Mouse (Mus musculus): ENCODE measurements around the gene Ccdc186. TPM values are rescaled to one million over a fixed set of nuclear protein-coding genes. Genes with fewer than 3 reads are reported as not detected.
"Not testable (repeated sequence)": the region's sequence is repeated elsewhere in the genome, so short reads cannot be mapped to it uniquely, and the experiment has no call there.

The Ccdc186 gene
- polyA plus RNA-seq, 1 experiment from 2014 or later: 25.4 TPM

DNA sequence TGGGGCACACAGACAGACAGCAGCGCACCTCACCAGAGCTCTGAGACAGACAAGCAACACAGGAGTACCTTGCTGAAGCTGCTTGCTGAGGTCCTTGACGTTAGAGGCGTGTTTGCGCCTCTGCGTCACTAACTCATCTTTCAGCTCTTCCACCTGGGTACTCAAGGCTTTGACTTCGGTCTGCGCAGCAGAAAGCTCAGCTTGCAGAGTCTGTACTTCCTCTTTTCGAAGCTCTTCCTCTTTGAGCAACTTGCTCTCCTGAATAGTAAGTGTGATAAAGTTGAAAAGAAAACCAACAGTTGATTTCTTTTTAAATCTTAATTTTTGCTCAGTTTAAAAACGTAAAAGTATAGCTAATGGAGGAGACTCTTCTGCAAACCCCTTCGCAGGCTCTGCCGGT lies 24.6 kb downstream of the Ccdc186 start:
- Histone ChIP-seq H3K4me1 (ENCODE audit: control insufficient read depth, insufficient read depth, low read length) (no peaks in the 10 kb centered on the region), H3K27me3 (ENCODE audit: control insufficient read depth, insufficient read depth, low read length) (no peaks in the 10 kb centered on the region), H3K36me3 (ENCODE audit: control insufficient read depth, insufficient read depth, low read length) (peaks cover 74% of the 10 kb centered on the region), H3K4me2 (replicated peaks; ENCODE audit: low read depth, low read length) (no peak overlapping the region), H3K9ac (replicated peaks; ENCODE audit: low read depth, low read length) (no peak overlapping the region), H3K4me3 (ENCODE audit: low read depth, low read length) (no peak overlapping the region), H3K27ac (ENCODE audit: low read length) (no peak overlapping the region), H3K9me3 (ENCODE audit: control insufficient read depth, low read depth, low read length) (no peaks in the 10 kb centered on the region)
- 91% methylated on average over 11 of the region's 11 CpGs for WGBS
- ATAC-seq (ENCODE audit: insufficient number of reproducible peaks, insufficient read depth, low FRiP score, low read depth): no peak

GRCm38 (mm10) chr19:56788952-56789351 lies 33.0 kb downstream of the Ccdc186 start:
- Histone ChIP-seq H3K36me3 (ENCODE audit: control insufficient read depth, insufficient read depth, low read length) (peaks cover 42% of the 10 kb centered on the region), H3K4me2 (replicated peaks; ENCODE audit: low read depth, low read length) (no peak overlapping the region), H3K9me3 (ENCODE audit: control insufficient read depth, low read depth, low read length) (no peaks in the 10 kb centered on the region), H3K4me3 (ENCODE audit: low read depth, low read length) (no peak overlapping the region), H3K27me3 (ENCODE audit: control insufficient read depth, insufficient read depth, low read length) (no peaks in the 10 kb centered on the region), H3K27ac (ENCODE audit: low read length) (no peak overlapping the region), H3K4me1 (ENCODE audit: control insufficient read depth, insufficient read depth, low read length) (no peaks in the 10 kb centered on the region), H3K9ac (replicated peaks; ENCODE audit: low read depth, low read length) (no peak overlapping the region)
- 93% methylated on average over 5 of the region's 5 CpGs for WGBS
- ATAC-seq (ENCODE audit: insufficient number of reproducible peaks, insufficient read depth, low FRiP score, low read depth): no peak

DNA sequence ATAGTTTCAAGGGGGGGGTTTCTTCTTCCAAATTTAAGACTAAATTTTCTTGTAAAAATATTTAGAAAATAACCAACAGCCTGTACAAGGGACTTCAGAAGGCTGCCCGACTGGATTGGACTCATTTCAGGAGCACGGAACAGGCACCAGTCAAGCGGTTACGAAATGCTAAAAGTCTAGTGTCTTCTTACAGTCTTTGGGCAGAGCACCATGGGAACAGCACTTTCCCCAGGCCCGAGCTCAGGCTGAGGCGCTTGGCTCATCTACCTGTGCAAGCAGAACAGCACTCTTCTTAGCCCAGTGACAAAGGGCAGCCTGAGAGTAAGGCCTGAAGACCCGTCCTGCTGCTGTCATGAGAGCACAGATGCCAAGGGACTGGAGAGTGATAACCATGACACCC lies 34.1 kb downstream of the Ccdc186 start:
- H3K36me3 ChIP-seq (ENCODE audit: control insufficient read depth, insufficient read depth, low read length): peaks cover 36% of the 10 kb centered on the region
- no peak overlapping the region for H3K9ac ChIP-seq (replicated peaks; ENCODE audit: low read depth, low read length)
- ATAC-seq (ENCODE audit: insufficient number of reproducible peaks, insufficient read depth, low FRiP score, low read depth): no peak
- no peaks in the 10 kb centered on the region for H3K4me1 ChIP-seq (ENCODE audit: control insufficient read depth, insufficient read depth, low read length)
- H3K9me3 ChIP-seq (ENCODE audit: control insufficient read depth, low read depth, low read length): no peaks in the 10 kb centered on the region
- no peak overlapping the region for H3K4me2 ChIP-seq (replicated peaks; ENCODE audit: low read depth, low read length)
- WGBS: 83% methylated on average over 7 of the region's 7 CpGs
- no peak overlapping the region for H3K4me3 ChIP-seq (ENCODE audit: low read depth, low read length)
- no peak overlapping the region for H3K27ac ChIP-seq (ENCODE audit: low read length)
- H3K27me3 ChIP-seq (ENCODE audit: control insufficient read depth, insufficient read depth, low read length): no peaks in the 10 kb centered on the region

DNA sequence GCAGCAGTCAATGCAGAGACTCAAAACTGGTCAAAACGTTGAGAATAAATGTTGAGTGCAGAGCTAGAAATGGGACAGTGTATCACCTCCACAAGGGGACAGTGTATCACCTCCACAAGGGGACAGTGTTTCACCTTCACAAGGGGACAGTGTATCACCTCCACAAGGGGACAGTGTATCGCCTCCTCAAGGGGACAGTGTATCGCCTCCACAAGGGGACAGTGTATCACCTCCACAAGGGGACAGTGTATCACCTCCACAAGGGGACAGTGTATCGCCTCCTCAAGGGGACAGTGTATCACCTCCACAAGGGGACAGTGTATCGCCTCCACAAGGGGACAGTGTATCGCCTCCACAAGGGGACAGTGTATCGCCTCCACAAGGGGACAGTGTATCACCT lies 43.5 kb downstream of the Ccdc186 start:
- not testable (repeated sequence) for H3K4me3 ChIP-seq (ENCODE audit: low read depth, low read length); ATAC-seq (ENCODE audit: insufficient number of reproducible peaks, insufficient read depth, low FRiP score, low read depth); H3K9ac ChIP-seq (replicated peaks; ENCODE audit: low read depth, low read length); H3K9me3 ChIP-seq (ENCODE audit: control insufficient read depth, low read depth, low read length); H3K4me1 ChIP-seq (ENCODE audit: control insufficient read depth, insufficient read depth, low read length); H3K27ac ChIP-seq (ENCODE audit: low read length); H3K27me3 ChIP-seq (ENCODE audit: control insufficient read depth, insufficient read depth, low read length); H3K4me2 ChIP-seq (replicated peaks; ENCODE audit: low read depth, low read length); H3K36me3 ChIP-seq (ENCODE audit: control insufficient read depth, insufficient read depth, low read length)
- WGBS: 93% methylated on average over 7 of the region's 7 CpGs

DNA sequence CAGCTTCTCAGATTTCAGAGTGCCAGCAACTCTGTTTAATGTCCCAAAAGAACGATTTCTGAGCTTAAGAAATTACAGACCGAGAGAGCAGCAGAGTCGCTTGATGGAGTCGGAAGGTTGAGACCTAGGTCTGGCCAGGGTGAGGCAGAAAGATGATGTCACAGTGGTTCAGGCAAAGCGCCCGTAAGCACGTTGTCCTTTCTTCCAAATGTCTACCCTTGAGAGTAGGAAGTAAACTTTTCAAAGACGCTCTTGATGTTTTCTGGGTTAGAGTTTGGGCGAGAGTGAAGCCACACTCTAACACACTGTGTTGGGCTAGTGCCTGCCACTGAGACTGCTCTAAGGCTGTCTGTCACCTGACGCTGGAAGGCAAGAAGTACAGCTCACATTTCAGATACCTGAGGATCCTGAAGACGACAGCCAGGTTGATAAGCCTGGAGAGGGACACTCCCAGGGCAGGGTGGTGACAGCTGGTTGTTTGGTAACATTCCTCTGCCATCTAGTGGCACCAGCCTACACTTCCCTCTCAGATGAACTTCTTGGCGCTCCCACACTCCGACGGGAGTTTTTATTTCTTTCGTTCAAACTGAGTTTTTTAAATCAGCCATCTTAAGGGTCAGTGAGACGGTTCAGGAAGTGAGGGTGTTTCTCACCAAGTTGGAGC lies 45.1 kb downstream of the Ccdc186 start:
- no peak overlapping the region for H3K4me3 ChIP-seq (ENCODE audit: low read depth, low read length)
- no peaks in the 10 kb centered on the region for H3K9me3 ChIP-seq (ENCODE audit: control insufficient read depth, low read depth, low read length)
- H3K36me3 ChIP-seq (ENCODE audit: control insufficient read depth, insufficient read depth, low read length): no peaks in the 10 kb centered on the region
- H3K27ac ChIP-seq (ENCODE audit: low read length): no peak overlapping the region
- peak overlapping the region; percentile 46; the same call in 1 of the 2 replicates for H3K4me2 ChIP-seq (replicated peaks; ENCODE audit: low read depth, low read length)
- H3K4me1 ChIP-seq (ENCODE audit: control insufficient read depth, insufficient read depth, low read length): no peaks in the 10 kb centered on the region; the same call in 1 of the 2 replicates
- 20% methylated on average over 16 of the region's 16 CpGs for WGBS
- H3K9ac ChIP-seq (replicated peaks; ENCODE audit: low read depth, low read length): no peak overlapping the region
- ATAC-seq (ENCODE audit: insufficient number of reproducible peaks, insufficient read depth, low FRiP score, low read depth): no peak; the same call in 1 of the 2 replicates
- H3K27me3 ChIP-seq (ENCODE audit: control insufficient read depth, insufficient read depth, low read length): no peaks in the 10 kb centered on the region

- Histone ChIP-seq H3K27me3 (ENCODE audit: control insufficient read depth, insufficient read depth, low read length) (no peaks in the 10 kb centered on the region), H3K4me2 (replicated peaks; ENCODE audit: low read depth, low read length) (peak overlapping the region; percentile 46), H3K9me3 (ENCODE audit: control insufficient read depth, low read depth, low read length) (no peaks in the 10 kb centered on the region), H3K36me3 (ENCODE audit: control insufficient read depth, insufficient read depth, low read length) (no peaks in the 10 kb centered on the region), H3K4me3 (ENCODE audit: low read depth, low read length) (peak overlapping the region; percentile 24), H3K27ac (ENCODE audit: low read length) (no peak overlapping the region), H3K9ac (replicated peaks; ENCODE audit: low read depth, low read length) (no peak overlapping the region; the same call in 1 of the 2 replicates), H3K4me1 (ENCODE audit: control insufficient read depth, insufficient read depth, low read length) (no peaks in the 10 kb centered on the region; the same call in 1 of the 2 replicates)
- ATAC-seq (ENCODE audit: insufficient number of reproducible peaks, insufficient read depth, low FRiP score, low read depth): peak; percentile 12; the same call in 1 of the 2 replicates
- WGBS: 3% methylated on average over 18 of the region's 18 CpGs
Observed at GRCm38 (mm10) chr19:56775893-56776718, 45.9 kb downstream of the Ccdc186 start.

DNA sequence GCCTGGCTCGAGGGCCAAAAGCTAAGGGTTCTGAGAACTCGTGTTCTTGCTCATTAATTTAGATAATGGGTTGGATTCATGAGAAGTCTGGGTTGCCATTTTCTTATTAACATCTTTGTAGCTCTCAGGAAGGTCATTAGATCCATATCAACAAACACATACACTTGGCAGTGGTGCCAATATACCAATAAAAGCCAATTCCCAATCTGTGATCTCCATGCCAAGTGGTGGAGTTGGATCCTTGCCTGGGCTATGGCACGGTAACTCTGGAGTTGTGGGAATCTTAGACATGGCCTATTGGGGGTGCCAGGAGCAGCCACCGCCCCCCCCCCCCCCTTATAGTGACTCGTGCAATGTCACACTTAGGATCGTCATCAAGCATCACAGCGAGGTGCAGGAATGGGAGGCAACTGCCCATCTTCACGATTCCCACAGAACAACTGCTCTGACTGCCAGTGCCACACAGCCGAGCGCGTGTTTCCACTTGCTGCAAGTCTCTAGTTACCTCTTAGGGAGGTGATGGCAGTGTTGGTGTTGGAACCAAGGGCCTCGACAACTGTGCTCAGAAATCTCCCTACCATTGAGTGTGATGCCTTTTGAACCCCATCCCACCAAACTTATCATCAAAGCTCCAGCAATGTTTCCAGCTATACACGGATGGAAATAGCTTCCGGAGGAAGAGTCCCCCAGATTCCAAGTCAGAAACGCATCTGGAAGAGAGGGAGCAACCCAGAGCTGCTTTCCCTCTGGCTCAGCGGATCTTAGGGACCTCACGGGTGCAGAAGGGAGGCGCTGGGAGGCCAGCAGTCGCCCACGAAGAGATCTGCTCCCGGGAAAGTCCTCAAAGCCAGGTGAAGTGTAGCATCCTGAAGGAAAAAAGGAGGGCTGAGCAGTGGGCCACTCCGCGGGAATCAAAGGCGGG lies 46.8 kb downstream of the Ccdc186 start:
- Histone ChIP-seq H3K27me3 (ENCODE audit: control insufficient read depth, insufficient read depth, low read length) (no peaks in the 10 kb centered on the region), H3K9me3 (ENCODE audit: control insufficient read depth, low read depth, low read length) (no peaks in the 10 kb centered on the region), H3K4me2 (replicated peaks; ENCODE audit: low read depth, low read length) (peak overlapping the region; percentile 46), H3K4me3 (ENCODE audit: low read depth, low read length) (peak overlapping the region; percentile 24), H3K4me1 (ENCODE audit: control insufficient read depth, insufficient read depth, low read length) (no peaks in the 10 kb centered on the region; the same call in 1 of the 2 replicates), H3K27ac (ENCODE audit: low read length) (no peak overlapping the region), H3K36me3 (ENCODE audit: control insufficient read depth, insufficient read depth, low read length) (no peaks in the 10 kb centered on the region), H3K9ac (replicated peaks; ENCODE audit: low read depth, low read length) (no peak overlapping the region; the same call in 1 of the 2 replicates)
- WGBS: 36% methylated on average over 24 of the region's 24 CpGs
- no peak; the same call in 1 of the 2 replicates for ATAC-seq (ENCODE audit: insufficient number of reproducible peaks, insufficient read depth, low FRiP score, low read depth)

DNA sequence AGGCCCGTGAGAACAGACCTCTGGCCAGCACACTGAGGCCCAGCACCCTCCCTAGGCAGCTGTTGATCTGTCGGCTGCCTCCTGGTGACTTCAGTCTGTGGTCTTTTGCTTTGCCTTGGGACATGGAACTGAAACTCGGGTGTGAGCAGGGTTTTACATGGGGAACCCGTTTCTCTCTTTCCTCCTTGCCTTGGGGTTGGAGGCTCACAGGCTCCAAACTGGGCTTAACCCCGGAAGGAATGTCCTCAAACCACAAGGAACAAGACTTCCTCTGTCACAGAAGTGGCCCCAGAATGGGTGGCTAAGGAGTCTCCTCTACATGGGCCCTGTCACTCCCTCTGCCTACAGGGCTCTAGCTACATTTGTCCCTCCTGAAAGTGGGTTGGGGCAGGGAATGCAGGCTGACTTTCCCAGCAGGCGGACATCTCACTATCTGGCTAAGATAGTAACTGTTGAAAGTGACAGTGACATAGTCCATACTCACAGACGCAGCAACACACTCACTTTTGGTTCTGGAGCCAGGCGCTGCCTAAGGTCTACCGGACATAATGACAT lies 47.5 kb downstream of the Ccdc186 start:
- ATAC-seq (ENCODE audit: insufficient number of reproducible peaks, insufficient read depth, low FRiP score, low read depth): no peak
- Histone ChIP-seq H3K4me1 (ENCODE audit: control insufficient read depth, insufficient read depth, low read length) (no peaks in the 10 kb centered on the region; the same call in 1 of the 2 replicates), H3K27ac (ENCODE audit: low read length) (no peak overlapping the region), H3K4me3 (ENCODE audit: low read depth, low read length) (no peak overlapping the region), H3K27me3 (ENCODE audit: control insufficient read depth, insufficient read depth, low read length) (no peaks in the 10 kb centered on the region), H3K9ac (replicated peaks; ENCODE audit: low read depth, low read length) (no peak overlapping the region), H3K9me3 (ENCODE audit: control insufficient read depth, low read depth, low read length) (no peaks in the 10 kb centered on the region), H3K36me3 (ENCODE audit: control insufficient read depth, insufficient read depth, low read length) (no peaks in the 10 kb centered on the region), H3K4me2 (replicated peaks; ENCODE audit: low read depth, low read length) (no peak overlapping the region)
- WGBS: 73% methylated on average over 9 of the region's 9 CpGs
